Mouse (Mus musculus): Measurements from ENCODE around the gene Jam3. TPM values are rescaled to one million over a fixed set of nuclear protein-coding genes. Genes with fewer than 3 reads are reported as not detected.

Gene Jam3
- total and polyA plus RNA-seq, 2 experiments from 2014 or later = 27.7 to 44.0 TPM

DNA sequence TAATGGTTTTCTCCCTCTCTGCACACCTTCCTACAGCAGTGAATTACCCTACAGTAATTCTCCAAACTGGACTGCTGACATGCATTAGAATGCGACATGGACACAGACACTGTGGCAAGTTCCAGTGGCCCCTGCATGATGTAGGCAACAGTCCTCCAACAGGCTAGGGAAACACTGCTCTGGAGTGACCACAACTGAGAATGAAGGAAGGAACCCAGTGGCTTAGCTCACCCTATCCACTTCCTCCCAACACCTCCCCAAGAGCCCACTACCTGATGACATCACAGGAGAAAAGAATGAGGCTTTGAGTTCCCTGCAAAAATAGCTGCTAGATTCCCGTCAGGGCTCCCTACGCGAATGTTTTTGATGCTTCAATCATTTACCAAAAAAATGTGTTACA lies 55.7 kb downstream of the Jam3 start:
- H3K27ac ChIP-seq (ENCODE audit: low read depth, low read length) = no peak overlapping the region
- H3K9me3 ChIP-seq (ENCODE audit: low read length) = no peaks in the 10 kb centered on the region
- DNase-seq (no peak), ATAC-seq (no peak)
- peaks cover 64% of the 10 kb centered on the region for H3K36me3 ChIP-seq (ENCODE audit: insufficient read depth)
- H3K4me1 ChIP-seq (ENCODE audit: insufficient read depth) = no peaks in the 10 kb centered on the region
- no peak overlapping the region for H3K9ac ChIP-seq
- H3K4me2 ChIP-seq (ENCODE audit: low read depth) = no peak overlapping the region
- H3K4me3 ChIP-seq (ENCODE audit: low read depth, low read length) = no peak overlapping the region
- no peaks in the 10 kb centered on the region for H3K27me3 ChIP-seq (ENCODE audit: insufficient read depth, low read length)
- 81% methylated on average over 4 of the region's 4 CpGs for WGBS
- TF ChIP-seq CTCF (IDR thresholded peaks at IDR 0.05; ENCODE audit: low read depth) = no peak

GRCm38 (mm10) chr9:27098557-27098956 lies 56.7 kb downstream of the Jam3 start:
- 79% methylated on average over 8 of the region's 8 CpGs for WGBS
- Histone ChIP-seq H3K4me2 (ENCODE audit: low read depth) (no peak overlapping the region), H3K9ac (no peak overlapping the region), H3K4me3 (ENCODE audit: low read depth, low read length) (no peak overlapping the region), H3K9me3 (ENCODE audit: low read length) (no peaks in the 10 kb centered on the region), H3K36me3 (ENCODE audit: insufficient read depth) (peaks cover 68% of the 10 kb centered on the region), H3K4me1 (ENCODE audit: insufficient read depth) (no peaks in the 10 kb centered on the region), H3K27ac (ENCODE audit: low read depth, low read length) (no peak overlapping the region), H3K27me3 (ENCODE audit: insufficient read depth, low read length) (no peaks in the 10 kb centered on the region)
- no peak for ATAC-seq
- no peak for DNase-seq
- TF ChIP-seq CTCF (IDR thresholded peaks at IDR 0.05; ENCODE audit: low read depth) = no peak

DNA sequence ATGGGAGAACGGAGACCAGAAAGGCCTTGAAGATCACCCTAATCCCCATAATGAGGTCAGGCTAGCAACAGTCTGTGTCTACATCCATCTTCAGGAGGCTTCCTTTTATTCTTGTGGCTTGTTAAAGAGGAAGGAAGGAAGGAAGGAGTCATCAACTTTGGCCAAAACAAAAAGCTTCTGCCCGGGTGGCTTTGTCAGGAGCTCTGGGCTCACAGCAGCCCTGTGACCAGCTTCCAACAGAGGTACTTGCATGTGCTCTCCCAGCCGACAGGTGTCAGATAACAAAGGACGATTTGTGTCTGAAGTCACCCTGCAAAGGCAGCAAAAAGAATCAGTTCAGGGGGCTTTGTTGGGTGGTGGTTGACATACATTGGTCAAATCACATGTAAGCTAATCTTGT lies 57.1 kb downstream of the Jam3 start:
- H3K27me3 ChIP-seq (ENCODE audit: insufficient read depth, low read length) = no peaks in the 10 kb centered on the region
- ATAC-seq = no peak
- H3K36me3 ChIP-seq (ENCODE audit: insufficient read depth) = peaks cover 65% of the 10 kb centered on the region
- DNase-seq = no peak
- no peak for TF ChIP-seq CTCF (IDR thresholded peaks at IDR 0.05; ENCODE audit: low read depth)
- H3K27ac ChIP-seq (ENCODE audit: low read depth, low read length) = no peak overlapping the region
- H3K4me2 ChIP-seq (ENCODE audit: low read depth) = no peak overlapping the region
- H3K9ac ChIP-seq = no peak overlapping the region
- 20% methylated on average over 4 of the region's 4 CpGs for WGBS
- H3K4me1 ChIP-seq (ENCODE audit: insufficient read depth) = no peaks in the 10 kb centered on the region
- no peak overlapping the region for H3K4me3 ChIP-seq (ENCODE audit: low read depth, low read length)
- H3K9me3 ChIP-seq (ENCODE audit: low read length) = no peaks in the 10 kb centered on the region

GRCm38 (mm10) chr9:27092916-27093315 lies 62.3 kb downstream of the Jam3 start:
- TF ChIP-seq CTCF (IDR thresholded peaks at IDR 0.05; ENCODE audit: low read depth) = no peak
- no peak overlapping the region for H3K4me2 ChIP-seq (ENCODE audit: low read depth)
- no peak for ATAC-seq
- no peak overlapping the region for H3K4me3 ChIP-seq (ENCODE audit: low read depth, low read length)
- WGBS = 76% methylated on average over 6 of the region's 6 CpGs
- H3K27ac ChIP-seq (ENCODE audit: low read depth, low read length) = no peak overlapping the region
- H3K36me3 ChIP-seq (ENCODE audit: insufficient read depth) = peaks cover 49% of the 10 kb centered on the region
- 0 out of 2 replicates have a peak, but pooled peaks cover 3% of the 10 kb centered on the region for H3K4me1 ChIP-seq (ENCODE audit: insufficient read depth)
- DNase-seq = no peak
- no peaks in the 10 kb centered on the region for H3K27me3 ChIP-seq (ENCODE audit: insufficient read depth, low read length)
- H3K9me3 ChIP-seq (ENCODE audit: low read length) = no peaks in the 10 kb centered on the region
- H3K9ac ChIP-seq = no peak overlapping the region

- Histone ChIP-seq H3K27me3 (ENCODE audit: insufficient read depth, low read length) (no peaks in the 10 kb centered on the region), H3K27ac (ENCODE audit: low read depth, low read length) (peak overlapping the region; percentile 64), H3K4me1 (ENCODE audit: insufficient read depth) (0 out of 2 replicates have a peak, but pooled peaks cover 3% of the 10 kb centered on the region), H3K9ac (no peak overlapping the region), H3K36me3 (ENCODE audit: insufficient read depth) (peaks cover 51% of the 10 kb centered on the region), H3K4me2 (ENCODE audit: low read depth) (no peak overlapping the region), H3K4me3 (ENCODE audit: low read depth, low read length) (no peak overlapping the region), H3K9me3 (ENCODE audit: low read length) (no peaks in the 10 kb centered on the region)
- DNase-seq (peak; percentile 78), ATAC-seq (peak; percentile 86)
- no peak for TF ChIP-seq CTCF (IDR thresholded peaks at IDR 0.05; ENCODE audit: low read depth)
- WGBS = 71% methylated on average over 13 of the region's 13 CpGs
Observed at GRCm38 (mm10) chr9:27090801-27091775, 64.1 kb downstream of the Jam3 start.

GRCm38 (mm10) chr9:27090134-27090533 lies 65.1 kb downstream of the Jam3 start:
- Histone ChIP-seq H3K9me3 (ENCODE audit: low read length) (no peaks in the 10 kb centered on the region), H3K4me1 (ENCODE audit: insufficient read depth) (0 out of 2 replicates have a peak, but pooled peaks cover 3% of the 10 kb centered on the region), H3K4me3 (ENCODE audit: low read depth, low read length) (no peak overlapping the region), H3K27ac (ENCODE audit: low read depth, low read length) (0 out of 2 replicates have a peak overlapping the region, but pooled peaks have one; percentile 6), H3K4me2 (ENCODE audit: low read depth) (no peak overlapping the region), H3K36me3 (ENCODE audit: insufficient read depth) (peaks cover 54% of the 10 kb centered on the region), H3K9ac (no peak overlapping the region), H3K27me3 (ENCODE audit: insufficient read depth, low read length) (no peaks in the 10 kb centered on the region)
- peak; percentile 30 for DNase-seq
- WGBS = 44% methylated on average over 1 of the region's 1 CpGs
- no peak for TF ChIP-seq CTCF (IDR thresholded peaks at IDR 0.05; ENCODE audit: low read depth)
- peak; percentile 63 for ATAC-seq

DNA sequence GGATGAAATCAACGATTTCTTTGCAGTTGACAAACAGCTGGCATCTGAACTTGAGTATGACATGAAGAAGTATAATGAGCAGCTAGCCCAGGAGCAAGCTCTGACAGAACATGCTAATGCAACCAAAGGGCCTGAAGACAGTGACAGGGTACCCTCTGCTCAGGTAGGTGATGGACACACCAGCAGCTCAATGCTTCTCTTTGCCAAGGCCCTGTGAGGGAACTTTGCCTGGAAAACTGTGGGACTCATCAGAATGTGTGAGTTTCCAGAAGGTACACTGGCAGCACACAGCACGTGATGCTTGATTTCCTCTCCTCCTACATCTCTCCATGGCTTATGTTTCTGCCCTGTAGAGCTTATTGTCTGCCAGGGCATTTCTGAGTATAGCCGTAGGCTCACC lies 67.8 kb downstream of the Jam3 start:
- Histone ChIP-seq H3K4me2 (ENCODE audit: low read depth) (no peak overlapping the region), H3K27me3 (ENCODE audit: insufficient read depth, low read length) (no peaks in the 10 kb centered on the region), H3K36me3 (ENCODE audit: insufficient read depth) (peaks cover 62% of the 10 kb centered on the region), H3K9me3 (ENCODE audit: low read length) (no peaks in the 10 kb centered on the region), H3K27ac (ENCODE audit: low read depth, low read length) (no peak overlapping the region), H3K4me1 (ENCODE audit: insufficient read depth) (0 out of 2 replicates have a peak, but pooled peaks cover 3% of the 10 kb centered on the region), H3K4me3 (ENCODE audit: low read depth, low read length) (no peak overlapping the region), H3K9ac (no peak overlapping the region)
- WGBS = 92% methylated on average over 3 of the region's 3 CpGs
- ATAC-seq = no peak
- no peak for TF ChIP-seq CTCF (IDR thresholded peaks at IDR 0.05; ENCODE audit: low read depth)
- DNase-seq = no peak
